Mouse (Mus musculus) megakaryocyte, embryonic 14.5 days (primary cell): ENCODE data around the gene Grasp. TPM values are rescaled to one million over a fixed set of nuclear protein-coding genes. Genes with fewer than 3 reads are reported as not detected.

Source experiments
- H3K27me3 ChIP-seq: replicated peaks from 2 replicates; pipeline ENCODE3; 2012; ENCODE audit warnings: inconsistent platforms
- H3K36me3 ChIP-seq: replicated peaks from 2 replicates; pipeline ENCODE3; 2012; ENCODE audit warnings: low read length, inconsistent platforms, mixed read lengths
- H3K4me1 ChIP-seq: 2 replicates; pipeline ENCODE4 v1.6.1; 2012; ENCODE audit warnings: inconsistent platforms
- H3K4me3 ChIP-seq: replicated peaks from 2 replicates; pipeline ENCODE3; 2012; ENCODE audit warnings: moderate library complexity, mild to moderate bottlenecking, inconsistent platforms
- H3K9me3 ChIP-seq: 2 replicates; pipeline ENCODE4 v1.6.1; 2012; ENCODE audit warnings: inconsistent platforms
- FLI1 ChIP-seq: IDR thresholded peaks from 2 replicates; pipeline ENCODE4 v1.6.1; 2012; ENCODE audit warnings: low read length, inconsistent platforms, mixed read lengths
- GATA1 ChIP-seq: IDR thresholded peaks from 3 replicates; pipeline ENCODE4 v1.6.1; 2012; ENCODE audit warnings: mixed read lengths, low read length, inconsistent platforms, borderline replicate concordance
- polyA plus RNA-seq: library from polyadenylated mRNA; stranded (reverse); fragments of >175 nt; gene quantifications from 2 replicates; pipeline ENCODE4 v1.2.3, GENCODE M21; 2012; ENCODE audit warnings: low replicate concordance; ENCODE audit not compliant: insufficient read depth

Grasp gene
- polyA plus RNA-seq, 1 experiment: 0.47 TPM

DNA sequence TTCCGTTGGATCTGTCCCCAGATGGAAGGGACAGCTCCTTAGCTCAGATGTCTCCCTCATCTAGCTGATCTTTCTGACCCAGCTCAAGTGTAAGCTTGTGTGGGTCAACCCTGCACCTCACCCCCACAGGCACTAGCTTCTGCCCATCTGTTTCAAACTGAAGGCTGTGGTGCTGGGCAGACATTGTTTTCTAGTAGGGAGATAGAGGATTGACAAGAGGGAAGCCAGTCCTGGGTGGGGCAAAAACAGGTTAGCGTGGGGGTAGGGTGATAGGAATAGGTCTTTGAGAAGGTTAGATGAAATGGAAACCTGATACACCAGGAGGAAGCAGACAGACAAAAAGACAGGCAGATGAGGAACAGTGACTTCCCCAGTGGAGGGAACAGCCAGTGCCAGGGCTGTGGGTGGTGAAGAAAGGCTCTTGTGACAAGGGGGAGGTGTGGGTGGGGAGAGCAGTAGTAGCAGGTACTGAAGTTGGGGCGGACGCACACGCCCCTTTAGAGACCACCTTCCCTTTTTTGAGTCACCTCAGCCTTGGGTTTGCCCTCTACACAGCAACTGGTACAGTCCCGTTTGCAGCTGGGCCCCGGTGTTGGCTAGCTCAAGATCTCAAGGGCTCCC is 32.0 kb downstream of the Grasp start:
- peaks cover 41% of the 10 kb centered on the region for H3K27me3 ChIP-seq
- H3K4me1 ChIP-seq: peaks cover 82% of the 10 kb centered on the region
- peaks cover 13% of the 10 kb centered on the region for H3K9me3 ChIP-seq
- TF ChIP-seq FLI1: no peak
- TF ChIP-seq GATA1: no peak
- H3K4me3 ChIP-seq: no peak overlapping the region
- peaks cover 2% of the 10 kb centered on the region for H3K36me3 ChIP-seq

- TF ChIP-seq GATA1: no peak
- TF ChIP-seq FLI1: no peak
- Histone ChIP-seq H3K4me1 (peaks cover 82% of the 10 kb centered on the region), H3K9me3 (peaks cover 9% of the 10 kb centered on the region), H3K4me3 (peak overlapping the region; percentile 62), H3K27me3 (peaks cover 39% of the 10 kb centered on the region), H3K36me3 (peaks cover 2% of the 10 kb centered on the region)
These were observed 32.6 kb downstream of the Grasp start for GRCm38 (mm10) chr15:101256463-101257206.

- Histone ChIP-seq H3K36me3 (peaks cover 2% of the 10 kb centered on the region), H3K9me3 (peaks cover under 1% of the 10 kb centered on the region; the same call in 1 of the 2 replicates), H3K4me1 (peaks cover 92% of the 10 kb centered on the region)
These were observed 34.4 kb downstream of the Grasp start for GRCm38 (mm10) chr15:101258420-101258819.

DNA sequence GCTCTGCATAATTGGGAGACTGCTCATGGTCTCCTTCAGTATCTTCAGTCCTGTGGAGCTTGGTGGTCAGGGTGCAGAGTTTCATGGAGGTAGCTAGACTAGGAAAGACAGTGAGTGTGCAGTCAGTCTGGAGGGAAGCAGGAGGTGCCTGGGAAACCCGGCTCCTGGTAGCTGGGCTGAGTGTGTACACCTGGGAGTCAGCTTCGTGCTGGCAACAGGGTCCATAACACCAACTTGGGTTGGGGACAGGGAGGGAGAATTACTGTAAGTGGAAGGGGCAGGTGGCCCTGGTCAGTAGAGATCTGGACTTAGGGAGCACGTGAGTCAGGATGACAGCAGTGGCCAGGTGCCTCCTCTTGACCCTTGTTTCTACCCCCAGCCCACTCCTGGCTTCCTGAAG is 35.9 kb downstream of the Grasp start:
- Histone ChIP-seq H3K4me1 (peaks cover 91% of the 10 kb centered on the region), H3K27me3 (peaks cover 22% of the 10 kb centered on the region), H3K4me3 (peak overlapping the region; percentile 10), H3K36me3 (peaks cover 2% of the 10 kb centered on the region), H3K9me3 (no peaks in the 10 kb centered on the region)
- TF ChIP-seq FLI1 (no peak), GATA1 (no peak)

More at GRCm38 (mm10) chr15:101258420-101258819, 34.4 kb downstream of the Grasp start:
- H3K27me3 ChIP-seq: peaks cover 25% of the 10 kb centered on the region
- no peak overlapping the region for H3K4me3 ChIP-seq
- TF ChIP-seq GATA1 (no peak), FLI1 (no peak)

GRCm38 (mm10) chr15:101260387-101260786 is 36.4 kb downstream of the Grasp start:
- Histone ChIP-seq H3K27me3 (peaks cover 23% of the 10 kb centered on the region), H3K36me3 (peaks cover 2% of the 10 kb centered on the region), H3K9me3 (no peaks in the 10 kb centered on the region), H3K4me3 (peak overlapping the region; percentile 0), H3K4me1 (peaks cover 90% of the 10 kb centered on the region)
- TF ChIP-seq GATA1 (no peak), FLI1 (no peak)

DNA sequence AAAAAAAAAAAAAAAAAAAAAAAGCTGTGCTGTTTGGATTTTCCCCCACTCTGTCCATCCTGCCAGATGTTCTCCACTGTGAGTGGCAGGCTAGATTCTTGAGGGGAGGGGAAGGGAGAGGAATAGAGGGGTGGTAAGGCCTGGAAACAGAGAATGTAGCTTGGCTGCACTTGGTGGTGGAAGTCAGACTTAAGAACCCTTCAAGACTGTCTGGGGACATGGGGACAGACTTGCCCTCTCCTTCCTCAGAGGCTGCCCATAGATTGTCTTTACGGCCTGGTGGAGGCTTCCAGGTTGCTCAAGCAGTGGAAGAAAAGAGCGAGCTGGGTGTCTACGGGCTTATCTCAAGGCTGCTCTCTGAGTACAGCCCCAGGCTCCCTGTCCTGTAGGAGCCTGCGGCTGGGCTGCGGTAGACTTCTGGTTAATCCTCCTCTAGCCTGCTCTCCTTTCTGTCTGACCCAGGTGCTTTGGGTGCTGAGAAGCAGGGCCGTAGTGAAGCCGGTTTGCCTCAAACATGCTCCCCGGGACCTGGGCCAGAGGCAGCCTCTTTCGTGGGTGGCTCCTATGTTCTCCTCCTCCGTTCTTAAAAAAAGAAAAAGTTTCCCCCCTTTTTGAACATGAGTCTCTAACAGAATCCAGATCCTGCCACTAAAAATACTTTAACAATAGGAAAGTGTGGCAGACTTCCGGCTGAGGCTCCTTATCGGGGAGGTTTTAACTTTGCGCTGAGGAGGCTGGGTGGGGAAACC is 37.1 kb downstream of the Grasp start:
- H3K27me3 ChIP-seq: peaks cover 28% of the 10 kb centered on the region
- no peaks in the 10 kb centered on the region for H3K9me3 ChIP-seq
- peaks cover 2% of the 10 kb centered on the region for H3K36me3 ChIP-seq
- peaks cover 90% of the 10 kb centered on the region for H3K4me1 ChIP-seq
- TF ChIP-seq GATA1: no peak
- no peak for TF ChIP-seq FLI1
- H3K4me3 ChIP-seq: peak overlapping the region; percentile 84

DNA sequence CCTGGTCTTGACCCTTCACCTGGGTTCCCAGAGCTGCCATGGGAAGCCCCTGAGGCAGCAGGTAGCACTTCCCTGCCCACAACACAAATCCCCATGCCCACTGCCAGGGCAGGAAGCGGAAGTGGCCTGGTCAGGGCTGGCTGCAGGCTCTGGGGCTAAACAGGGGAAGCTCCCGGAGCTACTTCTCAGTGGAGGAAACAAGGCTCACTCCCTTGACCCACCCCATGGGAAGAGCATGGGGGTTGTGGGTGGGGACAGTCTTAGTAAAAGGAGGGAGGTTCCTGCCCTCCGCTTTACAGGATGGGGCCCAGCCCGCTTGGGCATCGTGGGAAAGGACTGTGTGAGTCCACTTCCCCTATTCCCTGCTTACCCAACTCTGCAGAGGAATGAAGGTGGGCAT is 38.5 kb downstream of the Grasp start:
- H3K4me1 ChIP-seq: peaks cover 90% of the 10 kb centered on the region
- peaks cover 2% of the 10 kb centered on the region for H3K36me3 ChIP-seq
- H3K9me3 ChIP-seq: no peaks in the 10 kb centered on the region
- peak overlapping the region; percentile 81 for H3K4me3 ChIP-seq
- TF ChIP-seq GATA1 (no peak), FLI1 (no peak)
- H3K27me3 ChIP-seq: peaks cover 33% of the 10 kb centered on the region

- peaks cover 83% of the 10 kb centered on the region for H3K4me1 ChIP-seq
- peaks cover 61% of the 10 kb centered on the region for H3K27me3 ChIP-seq
- peaks cover 15% of the 10 kb centered on the region for H3K36me3 ChIP-seq
- peak overlapping the region; percentile 92 for H3K4me3 ChIP-seq
- no peaks in the 10 kb centered on the region for H3K9me3 ChIP-seq
- TF ChIP-seq FLI1 (no peak), GATA1 (no peak)
These were observed 42.4 kb downstream of the Grasp start for GRCm38 (mm10) chr15:101266132-101266963.
